Mouse (Mus musculus) left cerebral cortex, postnatal 14 days (tissue): ENCODE measurements at regions not wholly inside any gene's neighbourhood (a gene's known extent, or its start where the extent isn't known, plus 50 kb on each side); places are given as distances from the start of the nearest gene placed in this dataset.

Source experiments
- DNase-seq, 2 experiments: peaks; one replicate each; pipeline ENCODE4 v3.0.0; 2021 to 2022; ENCODE audit warnings: low spot score in 2 of 2, mixed read lengths in 1 of 2
- intact Hi-C: fragments of 180-260 bp; cut with DNase I; formaldehyde crosslinking; loops from one replicate; pipeline ENCODE4 v1.15.1; 2025

DNA sequence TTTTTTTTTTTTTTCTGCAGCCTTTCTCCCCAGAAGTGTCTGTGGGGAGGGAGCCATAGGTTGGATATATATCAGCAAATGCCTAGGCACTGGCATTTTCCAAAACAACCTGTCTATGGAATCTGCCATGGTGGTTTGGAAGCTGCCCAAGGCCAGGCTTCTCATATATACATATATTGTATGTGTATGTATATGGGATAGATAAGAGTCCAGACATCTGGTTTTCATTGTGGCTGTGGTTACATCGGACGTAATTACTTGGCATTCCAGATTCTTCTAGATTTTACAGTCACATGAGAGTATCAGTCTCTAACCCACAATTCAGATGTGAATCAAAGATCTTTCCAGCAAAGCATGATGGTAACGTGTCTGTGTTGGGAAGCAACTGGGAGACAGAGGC is 57.5 kb upstream of the Mylip start:
- no peak for DNase-seq
- intact Hi-C loops, result no loop called here

DNA sequence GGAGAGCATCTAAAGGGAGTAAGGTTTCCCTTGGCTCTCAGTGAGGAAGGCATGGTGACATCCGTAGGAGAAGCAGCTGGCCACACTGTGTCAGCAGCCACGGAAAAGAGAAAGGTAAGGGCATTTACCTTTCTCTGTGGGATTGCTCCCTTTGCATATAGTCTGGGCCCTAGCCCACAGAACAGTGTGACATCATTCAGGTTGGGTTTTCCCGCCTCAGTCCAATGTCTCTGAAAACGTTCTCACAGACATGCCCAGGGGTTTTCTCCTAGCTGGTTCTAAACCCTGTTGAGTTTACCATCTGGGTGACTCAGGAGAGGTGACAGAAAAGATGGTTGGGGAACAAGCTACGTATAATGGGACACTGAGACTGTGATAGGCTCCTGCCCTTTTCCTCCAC is 55.9 kb upstream of the Mylip start:
- intact Hi-C loops, result no loop called here
- DNase-seq, result no peak
